Mouse (Mus musculus) T-helper 1 cell (primary cell): ENCODE results near the gene Jup.
"Not testable (repeated sequence)": the region's sequence is repeated elsewhere in the genome, so short reads cannot be mapped to it uniquely, and the experiment has no call there.

Experiments
- in situ Hi-C: fragments of 300-600 bp; cut with MboI, MseI; formaldehyde crosslinking; loops from one replicate; pipeline ENCODE4 v1.15.1; 2025; ENCODE audit warnings: high pct_unique_total_duplicates

The Jup gene

DNA sequence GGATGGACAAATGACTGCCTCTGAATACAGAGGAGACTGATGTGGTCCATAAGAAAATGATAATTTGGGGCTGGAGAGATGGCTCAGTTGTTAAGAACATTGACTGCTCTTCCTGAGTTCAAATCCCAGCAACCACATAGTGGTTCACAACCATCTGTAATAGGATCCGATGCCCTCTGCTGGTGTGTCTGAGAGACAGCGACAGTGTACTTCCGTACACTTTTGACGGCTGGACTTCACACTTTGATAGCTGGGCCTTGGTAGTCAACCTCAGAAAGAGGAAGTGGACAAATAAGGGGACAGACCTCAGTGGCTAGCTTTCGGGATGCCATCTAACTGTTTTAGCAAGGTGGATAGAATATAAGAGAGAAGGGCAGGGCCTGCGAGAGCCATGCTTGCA, 37.4 kb downstream of the Jup start:
- in situ Hi-C loops: no loop called here

- in situ Hi-C loops: no loop called here
Observed at GRCm38 (mm10) chr11:100357408-100357807, 40.2 kb downstream of the Jup start.

- in situ Hi-C loops: no loop called here
Observed at GRCm38 (mm10) chr11:100356819-100357211, 40.7 kb downstream of the Jup start.

DNA sequence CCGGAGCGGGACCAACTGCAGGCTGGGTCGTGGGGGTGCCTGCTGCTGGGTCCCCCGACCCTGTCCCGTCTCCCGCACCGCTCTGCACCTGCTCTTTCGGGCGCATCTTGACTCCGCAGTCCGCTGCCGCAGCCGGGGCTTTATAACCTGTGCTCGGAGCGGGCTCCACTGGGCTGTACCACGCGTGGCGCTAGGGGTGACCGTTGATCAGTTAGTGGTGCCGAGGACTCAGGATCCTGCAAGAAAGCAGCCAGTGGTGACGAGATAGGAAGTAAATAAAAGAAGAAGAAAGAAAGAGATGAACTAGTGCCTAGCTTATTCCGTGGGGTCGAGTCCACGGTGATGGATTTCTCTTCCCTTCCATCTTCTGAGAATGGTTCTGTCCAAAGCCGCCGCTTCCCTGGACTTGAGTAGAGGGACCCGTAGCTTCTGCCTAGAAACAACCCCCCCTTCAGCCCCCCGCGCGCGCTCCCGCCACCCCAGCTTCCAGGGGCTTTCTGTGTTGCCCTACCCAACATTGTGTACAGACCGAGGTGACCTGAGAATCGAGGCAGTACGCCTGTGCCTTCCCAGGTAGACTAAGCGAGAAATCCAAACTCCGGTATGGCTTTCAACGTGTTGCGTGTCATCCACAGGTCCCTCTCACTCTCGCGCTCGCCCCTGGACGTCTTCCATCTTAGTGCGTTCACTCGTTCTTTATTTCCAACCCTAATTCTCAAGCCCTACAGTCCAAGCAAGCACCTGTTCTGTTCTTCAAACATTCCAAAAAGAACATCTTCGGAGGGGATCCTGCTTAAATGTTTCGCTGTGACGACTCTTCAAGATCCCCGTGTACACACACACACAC, 41.4 kb downstream of the Jup start, which contains the start of gene Hap1:
Hap1 (minus strand) TSS at position 157 of the 847 bp plus-strand sequence.
- in situ Hi-C loops: no loop called here

- in situ Hi-C loops: no loop called here
Observed at GRCm38 (mm10) chr11:100355151-100355951, 42.2 kb downstream of the Jup start.

DNA sequence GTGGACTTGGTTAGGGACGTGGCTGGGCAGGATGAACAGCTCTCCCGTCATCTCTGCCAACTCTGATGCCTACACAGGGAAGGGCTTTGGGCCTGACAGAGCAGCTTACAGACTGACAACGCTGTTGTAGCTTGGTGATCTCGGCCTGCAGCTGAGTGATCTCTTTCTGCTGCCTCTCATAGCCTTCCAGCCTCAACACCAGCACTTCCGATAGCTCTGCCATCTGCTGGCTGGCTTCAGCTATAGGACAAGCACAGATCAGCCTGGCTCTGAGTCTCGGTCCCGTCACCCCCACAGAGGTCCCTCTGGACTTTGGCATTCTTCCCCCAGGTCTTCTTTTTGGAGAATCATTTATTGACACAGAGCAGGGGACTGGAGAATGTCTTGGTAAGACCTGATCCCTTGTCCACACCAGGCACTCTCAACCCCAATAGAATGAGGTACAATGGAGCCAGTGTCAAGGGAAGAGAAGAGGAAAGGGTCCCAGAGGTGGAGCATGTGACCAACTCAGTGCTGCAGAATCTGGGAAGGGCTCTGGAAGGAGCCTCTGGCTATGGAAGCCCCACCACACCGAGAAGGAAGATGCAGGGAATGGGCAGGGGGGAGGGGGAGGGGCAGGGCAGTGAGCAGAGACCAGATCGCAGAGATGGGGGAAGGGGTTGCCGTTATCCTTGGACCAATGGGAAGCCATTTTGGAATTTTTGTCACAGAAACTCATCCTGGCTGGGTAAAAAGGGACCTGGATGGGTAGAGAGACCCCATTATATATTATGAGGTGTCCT, 45.3 kb downstream of the Jup start:
- in situ Hi-C loops: no loop called here

- in situ Hi-C loops: no loop called here
Observed at GRCm38 (mm10) chr11:100344269-100344668, 53.3 kb downstream of the Jup start.

GRCm38 (mm10) chr11:100335731-100336130, 61.8 kb downstream of the Jup start:
- in situ Hi-C loops: no loop called here

GRCm38 (mm10) chr11:100333944-100334457, 63.6 kb downstream of the Jup start, which contains the start of gene Gast:
TSS of gene Gast (plus strand) at chr11:100334407.
- in situ Hi-C loops: no loop called here

DNA sequence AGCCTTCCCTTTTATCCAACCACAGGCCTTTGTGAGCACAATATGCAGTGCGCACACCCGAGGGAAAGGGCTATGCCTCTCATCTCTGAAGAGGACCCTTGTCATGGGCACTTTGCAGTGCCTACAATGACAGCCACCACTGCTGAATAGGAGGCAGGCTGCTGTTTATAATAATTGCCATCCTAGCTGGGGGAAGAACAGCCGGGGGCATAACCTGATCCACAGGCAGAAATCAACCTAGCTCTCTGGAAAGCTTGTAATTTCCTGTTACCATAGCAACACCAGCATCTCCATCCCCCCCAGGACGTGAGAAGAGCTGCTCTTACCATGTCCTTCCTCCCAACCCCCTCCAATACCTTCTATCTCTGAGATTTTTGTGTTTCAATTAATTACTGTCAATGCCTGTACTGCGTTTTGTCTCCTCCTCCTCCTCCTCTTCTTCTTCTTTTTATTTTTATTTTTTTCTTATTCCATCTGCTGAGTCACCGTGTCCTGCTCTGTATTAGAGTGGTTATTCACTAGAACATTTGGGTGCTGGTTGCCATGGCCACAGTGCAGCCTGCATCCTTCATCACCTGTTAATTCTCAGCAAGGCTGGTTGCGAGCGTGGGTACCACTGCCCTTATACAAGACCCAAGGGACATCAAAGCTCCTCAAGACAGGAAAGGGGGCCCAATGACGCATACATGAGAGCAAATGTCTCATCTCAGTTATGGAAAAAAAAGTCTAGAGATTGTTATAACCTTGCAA, 64.6 kb downstream of the Jup start:
- in situ Hi-C loops: no loop called here

DNA sequence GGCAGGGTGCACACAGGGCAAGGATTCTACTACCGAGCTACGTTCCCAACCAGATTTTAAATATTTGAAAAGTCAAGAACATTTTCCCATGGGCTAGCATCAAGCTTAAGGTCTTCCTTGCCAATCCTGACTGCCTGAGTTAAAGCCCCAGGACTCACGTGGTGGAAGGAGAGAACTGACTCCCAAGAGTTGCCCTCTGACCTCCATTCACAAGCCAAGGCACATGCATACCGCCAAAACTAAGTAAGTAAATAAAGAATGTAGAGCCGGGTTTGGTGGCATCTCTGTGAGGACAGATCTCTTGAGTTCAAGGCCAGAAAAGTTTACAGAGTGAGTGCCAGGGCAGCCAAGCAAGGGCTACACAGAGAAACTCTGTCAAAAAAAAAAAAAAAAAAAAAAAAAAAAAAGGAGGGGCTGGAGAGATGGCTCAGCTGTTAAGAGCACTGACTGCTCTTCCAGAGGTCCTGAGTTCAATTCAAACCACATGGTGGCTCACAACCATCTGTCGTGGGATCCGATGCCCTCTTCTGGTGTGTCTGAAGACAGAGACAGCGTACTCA, 66.7 kb downstream of the Jup start:
- in situ Hi-C loops: not testable (repeated sequence)

DNA sequence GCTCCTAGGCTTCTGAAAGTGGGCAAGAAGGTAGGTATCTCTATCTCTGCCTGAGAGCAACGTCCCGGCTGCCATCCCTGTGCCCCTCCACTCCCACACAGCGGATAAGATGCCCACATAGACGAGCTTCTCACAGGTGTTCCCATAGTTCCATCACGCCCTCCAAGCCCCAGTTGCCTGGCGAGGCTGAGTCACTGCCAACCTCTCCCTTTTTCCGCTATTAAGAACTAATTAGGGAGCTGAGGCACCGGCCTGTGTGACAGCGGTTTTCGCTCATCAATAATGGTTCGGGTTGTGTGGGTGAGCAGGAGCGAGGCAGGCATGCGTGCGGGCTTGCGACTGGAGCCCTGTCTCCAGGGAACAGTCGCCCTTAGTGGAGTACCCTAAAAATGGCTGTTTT, 67.3 kb downstream of the Jup start:
- in situ Hi-C loops: no loop called here

- in situ Hi-C loops: no loop called here
Observed at GRCm38 (mm10) chr11:100327761-100328160, 69.8 kb downstream of the Jup start.

DNA sequence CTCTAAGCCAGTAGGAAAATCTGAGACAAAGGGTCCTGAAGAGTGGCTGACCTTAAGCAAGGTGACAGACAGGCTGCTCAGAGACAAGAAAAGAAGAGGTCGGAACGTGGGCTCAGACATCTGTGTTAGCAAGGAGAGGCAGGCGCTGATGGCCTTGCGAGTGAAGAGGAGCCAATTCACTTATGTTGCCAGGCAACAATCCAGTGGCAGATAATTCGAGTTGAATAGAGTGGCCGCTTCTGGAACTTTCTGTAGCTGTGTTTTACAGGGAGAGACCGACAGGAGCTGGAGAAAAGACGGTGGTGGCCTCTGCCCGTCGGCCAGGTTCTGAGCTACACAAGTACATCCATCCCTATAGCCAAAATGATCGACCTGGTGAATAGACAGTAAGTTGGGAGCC, 70.2 kb downstream of the Jup start:
- in situ Hi-C loops: no loop called here

DNA sequence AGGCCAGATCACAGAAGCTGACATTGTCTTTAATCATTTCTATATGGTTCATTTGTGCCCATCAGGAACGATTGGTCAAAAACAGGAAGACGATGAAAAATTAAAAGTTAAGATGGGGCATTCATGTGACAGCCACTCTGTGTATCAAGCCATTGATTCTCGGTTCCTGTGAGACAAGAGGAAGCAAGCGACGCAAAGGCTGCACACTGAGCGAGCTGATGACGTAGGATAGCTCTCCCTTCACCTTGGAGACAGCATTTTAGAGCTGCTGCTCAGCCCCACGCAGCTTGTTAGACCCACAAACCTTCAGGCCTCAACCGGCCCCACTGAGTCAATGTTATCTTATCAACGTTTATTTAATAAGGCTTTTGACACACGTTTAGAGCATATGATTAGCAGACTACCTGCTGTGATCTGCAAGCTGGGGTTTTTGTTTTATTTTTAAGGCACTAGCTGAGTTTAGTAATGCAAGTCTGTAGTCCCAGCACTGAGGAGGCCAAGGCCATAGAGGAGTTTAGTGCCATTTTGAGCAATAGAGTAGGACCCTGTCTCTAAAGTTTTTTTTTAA, 72.4 kb downstream of the Jup start:
- in situ Hi-C loops: no loop called here

DNA sequence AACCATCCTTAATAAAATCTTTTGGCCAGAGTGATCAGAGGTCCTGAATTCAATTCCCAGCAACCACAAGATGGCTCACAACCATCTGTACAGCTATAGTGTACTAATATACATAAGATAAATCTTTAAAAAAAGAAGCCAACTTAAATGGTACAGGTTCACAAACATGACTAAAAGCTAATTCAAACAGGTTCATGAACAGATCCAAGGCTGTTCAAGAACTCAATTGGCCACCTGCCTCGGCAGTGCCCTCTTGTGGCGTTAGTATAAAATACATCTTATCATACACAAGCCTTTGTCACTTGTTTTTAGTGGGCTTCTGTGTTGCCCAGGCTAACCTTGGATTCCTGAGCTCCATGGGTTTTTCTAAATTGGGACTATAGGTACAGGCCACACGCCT, 74.0 kb downstream of the Jup start:
- in situ Hi-C loops: no loop called here

DNA sequence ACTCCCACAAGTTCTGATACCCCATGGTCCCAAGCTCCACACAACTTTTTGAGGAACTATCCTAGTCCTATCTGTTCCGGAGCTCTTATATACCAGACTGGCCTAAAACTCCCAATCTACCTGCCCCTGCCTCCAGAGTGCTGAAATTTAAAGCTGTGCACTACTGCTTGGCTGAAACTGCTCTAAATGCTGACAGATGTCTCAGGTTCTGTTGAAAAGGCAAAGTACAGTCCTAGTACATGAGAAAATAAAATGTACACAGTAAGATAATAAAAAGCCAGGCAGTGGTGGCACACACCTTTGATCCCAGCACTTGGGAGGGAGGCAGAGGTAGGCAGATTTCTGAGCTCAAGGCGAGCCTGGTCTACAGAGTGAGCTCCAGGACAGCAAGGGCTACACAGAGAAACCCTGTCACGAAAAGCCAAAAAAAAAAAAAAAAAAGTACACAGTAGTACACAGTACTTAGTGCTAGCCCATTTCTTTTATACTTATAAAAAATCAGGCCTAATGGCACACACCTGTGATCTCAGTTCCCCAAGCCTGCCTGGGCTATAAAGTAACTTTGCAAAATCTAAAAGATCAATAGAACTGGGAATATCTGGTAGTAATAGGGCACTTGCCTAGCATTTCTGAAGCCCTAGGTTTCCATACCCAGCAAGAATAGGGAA, 74.8 kb downstream of the Jup start:
- in situ Hi-C loops: no loop called here

GRCm38 (mm10) chr11:100321479-100322305, 75.9 kb downstream of the Jup start:
- in situ Hi-C loops: not testable (repeated sequence)
